Mouse (Mus musculus) heart, embryonic 14.5 days (tissue): ENCODE results near the gene Agr3. TPM values are rescaled to one million over a fixed set of nuclear protein-coding genes. Genes with fewer than 3 reads are reported as not detected.
A peak's percentile ranks its signal among the peaks of the same experiment; 100 is the strongest.

Experiments
- ATAC-seq: fragments of 200-750 bp; cut with Nextera tagmentation; 2 replicates; pipeline ENCODE4 v1.8.0; 2017; ENCODE audit warnings: low read depth, moderate TSS enrichment; ENCODE audit not compliant: insufficient number of reproducible peaks, insufficient read depth, low FRiP score
- H3K27ac ChIP-seq, 2 experiments: fragments of 200-500 bp in 1 of 2; fragments of 300-500 bp in 1 of 2; sonication (generic) in 1 of 2; replicated peaks in 1 of 2; 2 replicates each; pipeline ENCODE4 v1.5.1; 2012 to 2014; ENCODE audit warnings: low read depth in 2 of 2, low read length in 2 of 2, control low read depth in 1 of 2, mild to moderate bottlenecking in 1 of 2, mixed read lengths in 1 of 2; ENCODE audit not compliant: control insufficient read depth in 1 of 2, insufficient read depth in 1 of 2
- H3K27me3 ChIP-seq: fragments of 300-500 bp; sonication (generic); 2 replicates; pipeline ENCODE4 v1.6.1; 2014; ENCODE audit warnings: mild to moderate bottlenecking, low read length, control low read depth; ENCODE audit not compliant: control insufficient read depth, insufficient read depth
- H3K36me3 ChIP-seq: fragments of 300-500 bp; sonication (generic); 2 replicates; pipeline ENCODE4 v1.6.1; 2014; ENCODE audit warnings: mild to moderate bottlenecking, control low read depth, low read length, mixed read lengths; ENCODE audit not compliant: control insufficient read depth, insufficient read depth
- H3K4me1 ChIP-seq, 2 experiments: fragments of 200-500 bp in 1 of 2; fragments of 300-500 bp in 1 of 2; sonication (generic) in 1 of 2; 2 replicates each; pipeline ENCODE4 v1.6.1; 2012 to 2014; ENCODE audit warnings: low read length in 2 of 2, control low read depth in 1 of 2, mixed read lengths in 1 of 2; ENCODE audit not compliant: control insufficient read depth in 2 of 2, insufficient read depth in 2 of 2
- H3K4me2 ChIP-seq: fragments of 300-500 bp; sonication (generic); 2 replicates; pipeline ENCODE4 v1.6.1; 2014; ENCODE audit warnings: mild to moderate bottlenecking, low read length
- H3K4me3 ChIP-seq, 2 experiments: fragments of 200-500 bp in 1 of 2; fragments of 300-500 bp in 1 of 2; sonication (generic) in 1 of 2; 2 replicates each; pipeline ENCODE4 v1.5.1; 2012 to 2014; ENCODE audit warnings: low read length in 2 of 2, mild to moderate bottlenecking in 2 of 2, control low read depth in 1 of 2, low read depth in 1 of 2, moderate library complexity in 1 of 2; ENCODE audit not compliant: control insufficient read depth in 1 of 2, insufficient read depth in 1 of 2
- H3K9ac ChIP-seq: fragments of 300-500 bp; sonication (generic); 2 replicates; pipeline ENCODE4 v1.6.1; 2014; ENCODE audit warnings: mild to moderate bottlenecking, low read length
- H3K9me3 ChIP-seq: fragments of 300-500 bp; sonication (generic); 2 replicates; pipeline ENCODE4 v1.6.1; 2016; ENCODE audit warnings: low read length, control low read depth; ENCODE audit not compliant: control insufficient read depth
- WGBS: fragments of 180-500 bp; shearing (Covaris S2); extraction: QIAGEN DNeasy Blood & Tissue Kit; methylation state at CpG from one replicate; pipeline ENCODE4 v1.1.7; 2014; 5-methylcytosine and 5-hydroxymethylcytosine counted together
- polyA plus RNA-seq: library from polyadenylated mRNA; unstranded; fragments of >200 nt; fragmentation: Nextera tagmentation; extraction: Ambion mirVana; gene quantifications from 2 replicates; pipeline ENCODE4 v1.2.1, GENCODE M21; 2014

Agr3 gene
- polyA plus RNA-seq, 1 experiment from 2014 or later: not detected

GRCm38 (mm10) chr12:35984743-35985142 is 59.3 kb downstream of the Agr3 start:
- 83% methylated on average over 5 of the region's 5 CpGs for whole genome bisulfite sequencing
- no peaks in the 10 kb centered on the region for H3K36me3 ChIP-seq
- no peak for ATAC-seq

DNA sequence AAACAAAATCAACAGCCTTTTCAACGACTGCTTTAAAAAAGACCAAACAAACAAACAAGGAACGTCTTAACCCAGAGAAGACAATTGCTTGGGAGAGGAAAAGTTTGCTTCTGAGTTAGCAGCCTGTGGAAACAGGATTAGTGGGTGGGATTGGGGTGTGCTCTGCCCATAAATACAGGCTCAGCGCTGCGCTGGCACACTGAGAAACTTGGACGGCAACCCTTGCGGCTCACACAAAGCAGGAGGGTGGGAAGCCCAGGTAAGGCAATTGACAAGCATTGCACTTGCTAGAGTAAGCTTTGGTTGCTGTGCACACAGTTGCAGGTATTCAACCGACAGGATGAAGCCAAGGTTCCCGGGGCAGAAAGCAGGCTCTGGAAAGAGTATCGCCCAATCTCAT is 67.3 kb downstream of the Agr3 start, which contains the start of gene Agr2:
TSS of gene Agr2 (plus strand) at position 197 of the 400 bp plus-strand sequence.
- no peak within 1 kb of the TSS for H3K27ac ChIP-seq
- H3K4me3 ChIP-seq: no peak within 1 kb of the TSS
- H3K9ac ChIP-seq: no peak within 1 kb of the TSS
- no peak for ATAC-seq
- no peak within 1 kb of the TSS for H3K4me2 ChIP-seq
- H3K9me3 ChIP-seq: no peaks in the 10 kb centered on the region
- H3K27me3 ChIP-seq: no peaks in the 10 kb centered on the region
- 62% methylated on average over 9 of the region's 9 CpGs for WGBS
- no peaks in the 10 kb centered on the region; a peak in 1 of 4 replicates for H3K4me1 ChIP-seq
- no peaks in the 10 kb centered on the region for H3K36me3 ChIP-seq

More at GRCm38 (mm10) chr12:35984743-35985142, 59.3 kb downstream of the Agr3 start:
- no peaks in the 10 kb centered on the region for H3K27me3 ChIP-seq
- H3K4me2 ChIP-seq: no peak overlapping the region
- H3K27ac ChIP-seq: no peak overlapping the region
- H3K4me1 ChIP-seq: peaks cover 2 to 6% of the 10 kb centered on the region in 2 experiments
- no peaks in the 10 kb centered on the region for H3K9me3 ChIP-seq
- no peak overlapping the region for H3K4me3 ChIP-seq
- H3K9ac ChIP-seq: no peak overlapping the region

DNA sequence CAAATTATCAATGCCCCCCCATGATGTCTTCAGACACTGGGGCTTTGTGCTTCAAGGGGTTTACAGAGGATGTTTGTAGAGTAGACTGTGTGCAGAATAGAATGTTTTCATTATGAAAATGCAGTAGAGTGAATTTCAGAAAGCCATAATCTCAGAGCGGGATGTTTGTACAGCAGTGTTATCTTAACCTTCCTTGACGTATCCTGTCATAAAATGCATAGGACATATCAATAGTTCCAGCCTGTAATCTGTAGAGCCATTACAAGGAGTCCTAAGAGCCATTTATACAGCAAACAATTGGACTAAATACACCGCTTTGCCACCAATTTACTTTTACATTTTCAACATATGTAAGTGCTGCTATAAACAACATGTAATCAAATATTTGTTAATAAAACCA is 68.2 kb downstream of the Agr3 start:
- H3K9ac ChIP-seq: no peak overlapping the region
- H3K9me3 ChIP-seq: no peaks in the 10 kb centered on the region
- H3K4me3 ChIP-seq: no peak overlapping the region
- no peaks in the 10 kb centered on the region for H3K27me3 ChIP-seq
- 63% methylated on average over 3 of the region's 3 CpGs for WGBS
- no peaks in the 10 kb centered on the region; a peak in 1 of 4 replicates for H3K4me1 ChIP-seq
- H3K36me3 ChIP-seq: no peaks in the 10 kb centered on the region
- H3K4me2 ChIP-seq: no peak overlapping the region
- ATAC-seq: no peak
- H3K27ac ChIP-seq: no peak overlapping the region

DNA sequence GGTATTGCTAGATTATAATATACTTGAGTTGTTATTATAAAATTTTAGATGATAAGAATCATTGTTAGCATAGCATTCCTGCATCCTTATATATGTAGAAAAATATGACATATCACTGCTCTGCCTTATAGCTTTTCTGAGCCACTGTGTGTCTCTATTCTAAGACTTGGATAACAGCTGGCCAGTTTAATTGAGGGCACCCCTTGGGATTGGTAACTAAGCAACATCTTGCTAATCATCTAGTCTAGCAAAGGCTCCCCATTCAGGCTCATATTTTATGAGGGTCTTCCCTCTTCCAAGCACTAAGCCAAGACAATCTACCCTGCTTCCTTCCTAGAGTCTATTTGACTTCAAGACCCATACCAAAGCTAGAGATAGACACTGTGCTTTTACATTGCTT is 68.7 kb downstream of the Agr3 start:
- no peak overlapping the region for H3K9ac ChIP-seq
- no peaks in the 10 kb centered on the region; a peak in 1 of 4 replicates for H3K4me1 ChIP-seq
- no peak overlapping the region for H3K4me2 ChIP-seq

DNA sequence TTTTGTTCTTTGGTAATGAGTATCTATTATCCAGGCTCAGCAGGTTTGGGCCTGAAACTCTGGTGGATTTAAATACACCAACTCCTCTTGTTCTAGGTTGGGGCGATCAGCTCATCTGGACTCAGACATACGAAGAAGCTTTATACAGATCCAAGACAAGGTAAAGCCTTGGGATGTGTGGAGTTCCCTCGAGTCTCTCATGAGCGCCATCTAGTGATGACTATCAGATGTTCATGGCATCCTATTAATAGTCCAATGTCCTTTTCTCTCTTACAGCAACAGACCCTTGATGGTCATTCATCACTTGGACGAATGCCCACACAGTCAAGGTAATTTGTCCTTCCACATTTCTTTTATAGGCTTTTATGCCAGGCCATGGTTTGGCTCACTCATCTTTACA is 70.4 kb downstream of the Agr3 start:
- no peak overlapping the region for H3K9ac ChIP-seq
- H3K4me2 ChIP-seq: no peak overlapping the region
- H3K36me3 ChIP-seq: no peaks in the 10 kb centered on the region
- H3K4me3 ChIP-seq: no peak overlapping the region
- H3K27me3 ChIP-seq: no peaks in the 10 kb centered on the region
- ATAC-seq: 0 out of 2 replicates have a peak, but pooled peaks have one; percentile 17
- H3K9me3 ChIP-seq: no peaks in the 10 kb centered on the region
- no peaks in the 10 kb centered on the region; a peak in 1 of 4 replicates for H3K4me1 ChIP-seq
- H3K27ac ChIP-seq: no peak overlapping the region
- WGBS: 29% methylated on average over 5 of the region's 5 CpGs

More for the DNA sequence above, 68.7 kb downstream of the Agr3 start:
- H3K4me3 ChIP-seq: no peak overlapping the region
- H3K27ac ChIP-seq: no peak overlapping the region
- no peaks in the 10 kb centered on the region for H3K27me3 ChIP-seq
- no peaks in the 10 kb centered on the region for H3K9me3 ChIP-seq
- no peaks in the 10 kb centered on the region for H3K36me3 ChIP-seq
- no peak for ATAC-seq

Other genes starting within 250 kb of the Agr3 start
- 0.27 and 0.62 TPM in 2 replicates for gene Agr2, start 67.3 kb downstream of the Agr3 start, polyA plus RNA-seq
- gene Tspan13, start 116.9 kb downstream of the Agr3 start, polyA plus RNA-seq: 62.6 and 66.8 TPM in 2 replicates
- 29.3 and 33.3 TPM in 2 replicates for gene Ankmy2, start 231.5 kb downstream of the Agr3 start, polyA plus RNA-seq
- gene Bzw2, start 232.5 kb downstream of the Agr3 start, polyA plus RNA-seq: 225 and 227 TPM in 2 replicates